ENCODE assay signal across 8 mouse cellular contexts in genomic region chr2:26091771-26092393, GRCm38 (mm10). TPM values are rescaled to one million over a fixed set of nuclear protein-coding genes. Genes with fewer than 3 reads are reported as not detected.
DNase-seq lines count a peak whose midpoint lies in the region; ATAC-seq lines count a peak whose summit lies in the region.

No protein-coding gene starts in this region.

- peak; percentile 50; the same call in 1 of the 2 replicates for ATAC-seq in embryonic facial prominence, embryonic 11.5 days (replicated peaks; ENCODE audit: insufficient number of reproducible peaks, low FRiP score, low TSS enrichment, low read depth)
- peak; percentile 65; the same call in 1 of the 2 replicates for ATAC-seq in stomach, embryonic 15.5 days (ENCODE audit: insufficient read depth, low FRiP score, low read depth)

- H3K4me1 ChIP-seq in embryonic facial prominence, embryonic 11.5 days (ENCODE audit: control insufficient read depth, insufficient read depth, low read length), result peaks cover 3% of the 10 kb centered on the region
- H3K4me1 ChIP-seq in stomach, embryonic 15.5 days, result peaks cover 23% of the 10 kb centered on the region

- H3K27ac ChIP-seq in embryonic facial prominence, embryonic 11.5 days (replicated peaks; ENCODE audit: low read depth, low read length), result peak overlapping the region; percentile 56
- peak overlapping the region; percentile 75 for H3K27ac ChIP-seq in stomach, embryonic 15.5 days

- under 1% methylated on average over 24 of the region's 24 CpGs for WGBS in embryonic facial prominence, embryonic 11.5 days
- under 1% methylated on average over 24 of the region's 24 CpGs for WGBS in stomach, embryonic 15.5 days

- intact Hi-C loops in heart, postnatal 36 days (cut with DNase I), result no loop called here

- DNase-seq in 3134 (ENCODE audit: extremely low read depth, insufficient read length, low spot score), result peak; percentile 78
- peak; percentile 42 for DNase-seq in ES-CJ7 (ENCODE audit: low read depth, low spot score)
- peak; percentile 61 for DNase-seq in embryonic facial prominence, embryonic 11.5 days (ENCODE audit: low spot score)
- DNase-seq in heart, postnatal 36 days, result peak; percentile 18 to 21
- peak; percentile 71 for DNase-seq in left cerebral cortex, adult 11 months (ENCODE audit: low spot score)
- DNase-seq in lung, postnatal 25 days (ENCODE audit: low spot score), result peak; percentile 16
- DNase-seq in adrenal gland, adult 2 months, result no peak

- H3K27me3 ChIP-seq in embryonic facial prominence, embryonic 11.5 days (ENCODE audit: control insufficient read depth, insufficient read depth, low read length), result 0 out of 2 replicates have a peak, but pooled peaks cover 3% of the 10 kb centered on the region
- no peaks in the 10 kb centered on the region; the same call in 1 of the 2 replicates for H3K27me3 ChIP-seq in stomach, embryonic 15.5 days (replicated peaks)

- H3K36me3 ChIP-seq in embryonic facial prominence, embryonic 11.5 days (replicated peaks; ENCODE audit: control insufficient read depth, insufficient read depth, low read depth, low read length), result no peaks in the 10 kb centered on the region
- no peaks in the 10 kb centered on the region for H3K36me3 ChIP-seq in stomach, embryonic 15.5 days

- H3K9me3 ChIP-seq in embryonic facial prominence, embryonic 11.5 days (replicated peaks; ENCODE audit: control insufficient read depth, low read length), result no peaks in the 10 kb centered on the region
- no peaks in the 10 kb centered on the region for H3K9me3 ChIP-seq in stomach, embryonic 15.5 days

- H3K4me3 ChIP-seq in embryonic facial prominence, embryonic 11.5 days (ENCODE audit: low read depth, low read length), result peak overlapping the region; percentile 71
- peak overlapping the region; percentile 48 for H3K4me3 ChIP-seq in stomach, embryonic 15.5 days (replicated peaks)

- peak overlapping the region; percentile 97 for H3K4me2 ChIP-seq in embryonic facial prominence, embryonic 11.5 days (ENCODE audit: low read depth, low read length)
- peak overlapping the region; percentile 97 for H3K4me2 ChIP-seq in stomach, embryonic 15.5 days

- H3K9ac ChIP-seq in embryonic facial prominence, embryonic 11.5 days (replicated peaks; ENCODE audit: low read length), result peak overlapping the region; percentile 84
- H3K9ac ChIP-seq in stomach, embryonic 15.5 days, result peak overlapping the region; percentile 35; the same call in 1 of the 2 replicates

RNA-seq across cellular contexts. Expression of gene Nacc2, which starts 31.1 kb away (rescaled TPM):
- 2.7 and 3.6 TPM in 2 replicates for polyA plus RNA-seq in embryonic facial prominence, embryonic 11.5 days (2014; fragmentation: Nextera tagmentation; extraction: Ambion mirVana)
- 10 to 100 TPM; 23.4 to 25.3 TPM for total RNA-seq in heart, postnatal 36 days (2021)
- polyA plus RNA-seq in stomach, embryonic 15.5 days (2015; fragmentation: Nextera tagmentation; extraction: Ambion mirVana), result 14.1 and 16.5 TPM in 2 replicates
- 10 to 100 TPM; 36.1 to 52.3 TPM for total RNA-seq in adrenal gland, adult 2 months (2021)
- 69.8 and 94.3 TPM in 2 replicates for polyA plus RNA-seq in adrenal gland, adult 2 months (2012; rRNA removed)
